Mouse (Mus musculus) kidney, postnatal 10 days (tissue): Measurements from ENCODE around the gene Olfr1509.
"Not testable (repeated sequence)": the region's sequence is repeated elsewhere in the genome, so short reads cannot be mapped to it uniquely, and the experiment has no call there.

ENCODE experiments used
- DNase-seq: peaks from one replicate; pipeline ENCODE4 v3.0.0; 2021; ENCODE audit warnings: mixed read lengths

The Olfr1509 gene

GRCm38 (mm10) chr14:52442690-52443089 lies at the start of gene Olfr1509:
TSS of gene Olfr1509 (plus strand) at chr14:52442990.
- no peak for DNase-seq

GRCm38 (mm10) chr14:52397279-52397678 lies 45.5 kb upstream of the Olfr1509 start, which contains the start of gene Olfr1511:
TSS of gene Olfr1511 (minus strand) at chr14:52397379.
- DNase-seq, result no peak

- DNase-seq, result not testable (repeated sequence)
These were observed 32.5 kb upstream of the Olfr1509 start for GRCm38 (mm10) chr14:52410142-52410919.

- no peak for DNase-seq
These were observed 28.5 kb upstream of the Olfr1509 start, which contains the start of gene Olfr1510 for GRCm38 (mm10) chr14:52414273-52414672. TSS of gene Olfr1510 (minus strand) at chr14:52414373.

GRCm38 (mm10) chr14:52427686-52428085 lies 15.1 kb upstream of the Olfr1509 start:
- no peak for DNase-seq

- DNase-seq, result no peak
These were observed 8.3 kb downstream of the Olfr1509 start for GRCm38 (mm10) chr14:52451138-52451537.

- no peak for DNase-seq
These were observed 19.1 kb downstream of the Olfr1509 start for GRCm38 (mm10) chr14:52461928-52462327.

GRCm38 (mm10) chr14:52465738-52466137 lies 22.9 kb downstream of the Olfr1509 start:
- DNase-seq, result no peak

- no peak for DNase-seq
These were observed 24.6 kb downstream of the Olfr1509 start, which contains the start of gene Olfr1508 for GRCm38 (mm10) chr14:52467395-52467794. TSS of gene Olfr1508 (minus strand) at chr14:52467495.

GRCm38 (mm10) chr14:52495516-52495915 lies 52.7 kb downstream of the Olfr1509 start, which contains the start of gene Olfr1507:
TSS of gene Olfr1507 (minus strand) at chr14:52495749.
- no peak for DNase-seq
